Mouse (Mus musculus) midbrain, embryonic 13.5 days (tissue): ENCODE measurements around the gene Slc27a1. TPM values are rescaled to one million over a fixed set of nuclear protein-coding genes. Genes with fewer than 3 reads are reported as not detected.

Experiments used
- ATAC-seq: fragments of 200-750 bp; cut with Nextera tagmentation; 2 replicates; pipeline ENCODE4 v1.8.0; 2017; ENCODE audit warnings: mild to moderate bottlenecking, moderate TSS enrichment, moderate library complexity
- H3K27ac ChIP-seq: fragments of 300-500 bp; sonication (generic); 2 replicates; pipeline ENCODE4 v1.5.1; 2015; ENCODE audit warnings: inconsistent platforms, mild to moderate bottlenecking, moderate library complexity
- H3K27me3 ChIP-seq: fragments of 300-500 bp; sonication (generic); 2 replicates; pipeline ENCODE4 v1.6.1; 2015; ENCODE audit warnings: mild to moderate bottlenecking, inconsistent platforms
- H3K36me3 ChIP-seq: fragments of 300-500 bp; sonication (generic); 2 replicates; pipeline ENCODE4 v1.6.1; 2015; ENCODE audit warnings: mild to moderate bottlenecking, inconsistent platforms
- H3K4me1 ChIP-seq: fragments of 300-500 bp; sonication (generic); replicated peaks from 2 replicates; pipeline ENCODE4 v1.6.1; 2015; ENCODE audit warnings: inconsistent platforms
- H3K4me2 ChIP-seq: fragments of 300-500 bp; sonication (generic); replicated peaks from 2 replicates; pipeline ENCODE4 v1.6.1; 2015; ENCODE audit warnings: moderate library complexity, mild to moderate bottlenecking, inconsistent platforms
- H3K4me3 ChIP-seq: fragments of 300-500 bp; sonication (generic); replicated peaks from 2 replicates; pipeline ENCODE4 v1.5.1; 2015; ENCODE audit warnings: mild to moderate bottlenecking, inconsistent platforms
- H3K9ac ChIP-seq: fragments of 300-500 bp; sonication (generic); replicated peaks from 2 replicates; pipeline ENCODE4 v1.6.1; 2015; ENCODE audit warnings: mild to moderate bottlenecking, inconsistent platforms
- H3K9me3 ChIP-seq: fragments of 300-500 bp; sonication (generic); 2 replicates; pipeline ENCODE4 v1.6.1; 2016; ENCODE audit warnings: mild to moderate bottlenecking, inconsistent platforms
- WGBS: fragments of 180-500 bp; shearing (Covaris S2); methylation state at CpG from one replicate; pipeline ENCODE4 v1.1.7; 2015; 5-methylcytosine and 5-hydroxymethylcytosine counted together
- polyA plus RNA-seq: library from polyadenylated mRNA; unstranded; fragments of >200 nt; fragmentation: Nextera tagmentation; extraction: Ambion mirVana; gene quantifications from 2 replicates; pipeline ENCODE4 v1.2.1, GENCODE M21; 2015

Slc27a1 gene
- polyA plus RNA-seq, 1 experiment from 2014 or later = 58.7 TPM

DNA sequence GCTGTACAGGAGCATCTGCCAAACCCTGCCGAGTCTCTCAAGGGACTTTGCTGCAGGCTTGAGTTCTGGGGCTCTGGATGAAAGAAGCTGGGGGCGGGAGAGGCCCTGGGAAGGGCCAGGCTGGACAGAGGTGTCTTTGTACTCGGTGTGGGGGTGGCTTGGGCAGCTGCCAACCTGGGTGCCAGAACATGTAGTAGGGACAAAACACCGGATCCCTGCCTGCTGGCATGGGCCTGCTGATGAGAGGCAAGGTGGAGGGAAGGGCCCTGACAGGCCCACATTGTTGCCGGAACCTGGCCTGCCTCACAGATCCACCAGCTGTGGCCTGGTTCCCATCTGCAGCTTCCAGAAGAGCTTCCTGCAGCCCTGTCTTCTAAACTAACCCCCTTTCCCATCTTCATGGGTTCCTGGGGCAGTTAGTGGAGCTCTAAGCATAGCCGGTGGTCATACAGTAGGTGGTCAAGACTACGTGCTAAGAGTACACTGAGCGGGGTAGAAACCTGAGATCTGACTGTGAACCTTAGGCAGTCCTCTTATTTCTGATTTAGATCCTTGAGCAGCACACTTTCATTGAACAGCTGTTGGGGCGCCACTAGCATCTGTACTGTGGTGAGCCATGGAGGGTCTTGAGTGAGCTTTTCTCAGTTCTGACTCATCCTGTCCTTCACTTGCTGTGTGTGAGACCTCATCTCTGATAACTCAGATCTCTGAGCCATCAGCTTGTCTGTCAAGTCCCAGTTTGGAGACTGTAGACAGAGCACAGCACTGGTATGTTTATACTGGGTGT lies 4.4 kb downstream of the Slc27a1 start:
- peak overlapping the region; percentile 60 for H3K27ac ChIP-seq
- peak overlapping the region; percentile 82 for H3K4me2 ChIP-seq
- peaks cover 10% of the 10 kb centered on the region; the same call in 1 of the 2 replicates for H3K27me3 ChIP-seq
- no peaks in the 10 kb centered on the region for H3K9me3 ChIP-seq
- no peak overlapping the region for H3K4me3 ChIP-seq
- 76% methylated on average over 9 of the region's 9 CpGs for WGBS
- no peak for ATAC-seq
- H3K36me3 ChIP-seq = no peaks in the 10 kb centered on the region
- H3K9ac ChIP-seq = peak overlapping the region; percentile 25
- peaks cover 43% of the 10 kb centered on the region for H3K4me1 ChIP-seq

DNA sequence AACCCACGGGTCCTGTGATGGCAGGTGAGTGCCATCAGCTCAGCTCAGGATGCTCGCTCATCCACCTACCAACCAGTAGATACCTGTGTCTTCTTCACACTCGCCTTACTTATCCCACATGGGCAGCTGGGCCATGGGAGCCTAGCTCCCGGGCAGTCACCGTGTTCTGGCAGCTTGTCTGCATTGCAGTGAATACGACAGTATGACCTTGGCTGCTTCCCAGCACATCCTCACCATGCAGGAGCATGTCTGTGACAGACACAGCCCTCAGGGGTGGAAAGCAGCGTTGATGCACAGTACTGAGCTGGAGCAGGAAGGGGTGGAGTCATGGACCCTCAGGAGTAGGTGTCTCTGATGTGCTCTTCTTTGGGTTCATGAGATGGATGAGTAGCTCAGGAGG lies 5.7 kb downstream of the Slc27a1 start:
- 84% methylated on average over 7 of the region's 7 CpGs for WGBS
- no peak overlapping the region for H3K27ac ChIP-seq
- no peak for ATAC-seq

DNA sequence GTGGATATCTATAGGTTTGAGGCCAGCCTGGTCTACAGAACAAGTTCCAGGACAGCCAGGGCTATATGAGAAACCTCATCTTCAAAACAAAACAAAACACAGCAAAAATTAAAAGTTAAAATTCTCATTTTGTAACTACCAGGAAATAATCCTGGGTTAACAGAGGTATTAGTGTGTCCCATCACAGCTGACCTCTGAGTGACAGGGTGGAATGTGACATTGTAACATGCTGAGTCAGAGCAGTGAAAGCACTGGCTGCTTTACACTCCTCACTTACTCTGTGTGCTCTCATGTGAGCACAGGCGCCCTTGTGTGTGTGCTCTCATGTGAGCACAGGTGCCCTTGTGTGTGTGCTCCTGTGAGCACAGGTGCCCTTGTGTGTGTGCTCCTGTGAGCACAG lies 6.3 kb downstream of the Slc27a1 start:
- 67% methylated on average over 1 of the region's 1 CpGs for WGBS
- Histone ChIP-seq H3K9me3 (no peaks in the 10 kb centered on the region), H3K4me3 (no peak overlapping the region), H3K27ac (no peak overlapping the region), H3K36me3 (peaks cover 6% of the 10 kb centered on the region; the same call in 1 of the 2 replicates), H3K4me2 (no peak overlapping the region), H3K9ac (no peak overlapping the region), H3K27me3 (no peaks in the 10 kb centered on the region), H3K4me1 (peaks cover 41% of the 10 kb centered on the region)
- ATAC-seq = no peak

More for the DNA sequence above, 5.7 kb downstream of the Slc27a1 start:
- H3K4me2 ChIP-seq = no peak overlapping the region
- H3K36me3 ChIP-seq = peaks cover 2% of the 10 kb centered on the region; the same call in 1 of the 2 replicates
- H3K9me3 ChIP-seq = no peaks in the 10 kb centered on the region
- H3K9ac ChIP-seq = 0 out of 2 replicates have a peak overlapping the region, but pooled peaks have one; percentile 8
- no peaks in the 10 kb centered on the region for H3K27me3 ChIP-seq
- H3K4me3 ChIP-seq = no peak overlapping the region
- H3K4me1 ChIP-seq = peaks cover 36% of the 10 kb centered on the region

DNA sequence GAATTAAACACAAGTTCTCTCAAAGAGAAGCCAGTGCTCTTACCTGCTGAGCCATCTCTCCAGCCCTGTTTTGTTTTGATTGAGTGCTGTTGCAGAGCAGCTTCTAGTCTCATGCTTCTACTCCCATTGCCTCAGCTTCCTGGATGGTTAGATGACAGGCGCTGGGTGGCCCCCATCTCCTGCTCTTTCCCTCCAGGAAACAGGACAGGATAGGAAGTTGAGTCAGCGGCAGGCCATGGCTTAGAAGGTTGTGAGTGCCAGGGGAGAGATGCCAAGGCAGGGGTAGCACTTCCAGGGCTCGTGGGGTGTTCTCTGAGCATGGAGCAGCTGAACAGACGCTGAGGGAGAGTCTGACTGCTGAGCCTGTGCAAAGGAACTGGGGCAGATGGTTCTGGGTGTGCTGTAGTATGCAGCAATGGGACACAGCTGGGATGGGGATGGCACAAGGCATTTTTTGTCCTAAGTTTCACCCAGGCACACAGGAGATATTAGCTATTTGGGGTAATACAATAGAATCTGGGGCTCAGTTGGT lies 9.2 kb downstream of the Slc27a1 start:
- WGBS = 85% methylated on average over 4 of the region's 4 CpGs
- no peaks in the 10 kb centered on the region for H3K9me3 ChIP-seq
- H3K4me3 ChIP-seq = no peak overlapping the region
- H3K36me3 ChIP-seq = peaks cover 29% of the 10 kb centered on the region
- no peaks in the 10 kb centered on the region for H3K27me3 ChIP-seq
- no peak overlapping the region for H3K9ac ChIP-seq
- H3K4me1 ChIP-seq = peaks cover 24% of the 10 kb centered on the region
- H3K27ac ChIP-seq = no peak overlapping the region; the same call in 1 of the 2 replicates
- no peak for ATAC-seq
- H3K4me2 ChIP-seq = no peak overlapping the region

DNA sequence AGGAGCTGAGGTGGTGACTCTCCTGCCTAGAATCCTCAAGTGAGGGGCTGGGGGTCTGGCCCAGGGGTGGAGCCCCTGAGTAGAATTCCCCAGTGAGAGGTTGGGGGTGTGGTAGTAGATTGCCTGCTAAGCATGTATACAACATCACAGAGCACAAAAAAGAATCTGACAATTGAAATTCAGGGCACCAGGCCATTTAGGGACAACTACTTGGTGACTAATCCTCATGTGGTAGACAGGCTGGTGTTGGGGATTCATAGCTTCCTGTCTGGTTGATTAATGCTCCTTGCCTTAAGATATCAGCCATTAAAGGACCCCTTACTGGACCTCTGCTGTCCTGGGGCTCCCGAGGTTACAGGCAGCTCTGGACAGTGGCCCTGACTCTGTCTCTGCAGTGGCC lies 10.3 kb downstream of the Slc27a1 start:
- no peaks in the 10 kb centered on the region for H3K9me3 ChIP-seq
- no peak overlapping the region for H3K9ac ChIP-seq
- no peak overlapping the region for H3K4me3 ChIP-seq
- H3K27ac ChIP-seq = no peak overlapping the region
- peaks cover 19% of the 10 kb centered on the region for H3K4me1 ChIP-seq
- 87% methylated on average over 1 of the region's 1 CpGs for WGBS
- ATAC-seq = no peak
- no peaks in the 10 kb centered on the region for H3K27me3 ChIP-seq
- H3K36me3 ChIP-seq = peaks cover 33% of the 10 kb centered on the region
- H3K4me2 ChIP-seq = no peak overlapping the region

DNA sequence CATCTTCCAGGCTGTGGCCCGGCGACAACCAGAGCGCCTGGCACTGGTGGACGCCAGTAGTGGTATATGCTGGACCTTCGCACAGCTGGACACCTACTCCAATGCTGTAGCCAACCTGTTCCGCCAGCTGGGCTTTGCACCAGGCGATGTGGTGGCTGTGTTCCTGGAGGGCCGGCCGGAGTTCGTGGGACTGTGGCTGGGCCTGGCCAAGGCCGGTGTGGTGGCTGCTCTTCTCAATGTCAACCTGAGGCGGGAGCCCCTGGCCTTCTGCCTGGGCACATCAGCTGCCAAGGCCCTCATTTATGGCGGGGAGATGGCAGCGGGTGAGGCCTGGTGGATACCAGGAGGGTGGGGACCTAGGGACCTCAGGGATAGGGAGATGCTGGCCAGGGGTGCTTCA lies 10.8 kb downstream of the Slc27a1 start:
- ATAC-seq = 0 out of 2 replicates have a peak, but pooled peaks have one; percentile 8
- 89% methylated on average over 14 of the region's 14 CpGs for WGBS
- Histone ChIP-seq H3K9me3 (no peaks in the 10 kb centered on the region), H3K27me3 (no peaks in the 10 kb centered on the region), H3K36me3 (peaks cover 37% of the 10 kb centered on the region), H3K4me1 (peaks cover 16% of the 10 kb centered on the region), H3K9ac (no peak overlapping the region), H3K4me2 (no peak overlapping the region), H3K4me3 (no peak overlapping the region), H3K27ac (0 out of 2 replicates have a peak overlapping the region, but pooled peaks have one; percentile 5)

DNA sequence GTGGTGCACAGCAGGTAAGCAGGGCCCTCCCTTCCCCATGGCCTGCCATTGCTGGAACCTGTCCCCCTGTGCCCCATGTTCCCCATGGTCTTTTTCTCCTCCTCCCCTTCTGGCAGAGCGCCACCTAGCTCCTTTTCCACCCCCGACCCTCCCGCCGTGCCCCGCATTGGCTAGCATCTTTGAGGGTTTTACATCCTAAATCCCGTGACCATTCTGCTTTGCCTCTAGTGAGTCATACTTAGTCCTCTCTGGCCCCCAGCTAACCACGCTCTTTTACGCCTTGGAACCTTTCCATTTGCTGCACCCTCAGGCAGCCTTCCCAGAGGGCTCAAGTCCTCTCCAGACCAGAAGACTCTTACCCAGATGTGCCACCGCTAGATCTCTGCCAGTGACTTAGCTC lies 11.5 kb downstream of the Slc27a1 start:
- Histone ChIP-seq H3K36me3 (peaks cover 44% of the 10 kb centered on the region), H3K4me2 (no peak overlapping the region), H3K4me3 (no peak overlapping the region), H3K4me1 (peaks cover 16% of the 10 kb centered on the region), H3K9ac (no peak overlapping the region), H3K9me3 (no peaks in the 10 kb centered on the region), H3K27ac (no peak overlapping the region), H3K27me3 (no peaks in the 10 kb centered on the region)
- peak; percentile 38 for ATAC-seq
- 26% methylated on average over 9 of the region's 9 CpGs for WGBS

DNA sequence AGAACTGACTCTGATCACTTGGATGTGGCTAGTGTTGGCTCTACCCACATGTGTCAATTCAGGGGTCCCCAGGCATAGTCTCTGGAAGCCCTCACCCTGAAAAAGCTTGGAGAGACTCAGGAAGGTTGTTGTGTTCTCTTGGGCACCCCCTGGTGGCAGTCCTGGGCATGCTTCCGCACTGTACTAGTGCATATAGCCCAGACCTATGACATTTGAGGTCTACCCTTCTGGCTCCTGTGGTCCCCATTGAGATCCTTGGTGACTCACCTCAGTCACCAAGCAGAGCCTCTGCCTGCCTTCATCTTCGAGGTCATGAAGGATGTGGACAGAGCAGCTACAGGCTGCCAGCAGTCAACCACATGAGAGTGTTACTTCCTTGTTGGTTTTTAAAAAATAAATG lies 18.2 kb downstream of the Slc27a1 start:
- no peaks in the 10 kb centered on the region for H3K27me3 ChIP-seq
- H3K4me1 ChIP-seq = peaks cover 13% of the 10 kb centered on the region
- no peak overlapping the region for H3K9ac ChIP-seq
- no peak overlapping the region for H3K4me2 ChIP-seq
- H3K9me3 ChIP-seq = no peaks in the 10 kb centered on the region
- ATAC-seq = no peak
- no peak overlapping the region for H3K4me3 ChIP-seq
- 71% methylated on average over 2 of the region's 2 CpGs for WGBS
- H3K27ac ChIP-seq = no peak overlapping the region
- H3K36me3 ChIP-seq = peaks cover 48% of the 10 kb centered on the region

DNA sequence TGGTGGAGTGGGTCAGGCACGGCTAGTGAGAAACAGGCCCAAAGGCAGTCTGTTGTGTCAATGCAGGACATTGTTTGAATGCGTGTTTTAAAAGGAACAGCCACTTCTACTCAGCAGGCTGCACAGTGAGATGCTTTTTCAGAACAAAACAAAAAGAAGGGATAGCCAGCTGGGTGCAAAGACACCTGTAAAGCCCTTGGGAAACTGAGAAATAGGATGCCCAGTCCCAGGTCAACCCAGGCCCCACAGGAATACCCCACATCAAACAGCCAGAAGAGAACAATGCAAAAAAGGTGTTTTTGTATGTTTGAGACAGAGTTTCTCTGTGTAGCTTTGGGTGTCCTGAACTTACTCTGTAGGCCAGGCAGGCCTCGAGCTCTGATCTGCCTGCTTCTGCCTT lies 20.1 kb downstream of the Slc27a1 start:
- ATAC-seq = no peak
- H3K4me1 ChIP-seq = peaks cover 26% of the 10 kb centered on the region
- H3K36me3 ChIP-seq = peaks cover 41% of the 10 kb centered on the region
- H3K9ac ChIP-seq = no peak overlapping the region
- no peak overlapping the region for H3K4me2 ChIP-seq
- no peak overlapping the region for H3K4me3 ChIP-seq
- H3K27ac ChIP-seq = no peak overlapping the region
- H3K27me3 ChIP-seq = no peaks in the 10 kb centered on the region
- no peaks in the 10 kb centered on the region for H3K9me3 ChIP-seq
- WGBS = 69% methylated on average over 3 of the region's 3 CpGs

DNA sequence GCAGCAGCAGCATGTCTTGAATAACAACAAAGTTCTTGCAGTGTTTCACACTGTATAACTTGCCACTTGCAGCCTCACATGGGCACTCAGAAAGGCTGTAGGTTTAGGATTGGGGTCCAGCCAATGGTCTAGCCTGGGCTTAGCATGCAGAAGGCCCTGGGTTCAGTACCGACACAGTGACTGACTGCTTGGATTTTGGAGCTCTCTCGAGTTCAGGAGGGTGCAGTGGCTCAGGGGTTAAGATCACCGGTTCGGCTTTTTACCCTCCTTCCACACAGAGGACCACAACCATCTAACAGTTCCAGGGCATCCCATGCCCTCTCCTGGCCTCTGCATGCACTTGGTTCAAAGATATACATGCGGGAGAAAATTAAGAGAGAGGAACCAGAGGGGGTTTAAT lies 22.3 kb downstream of the Slc27a1 start:
- ATAC-seq = no peak
- Histone ChIP-seq H3K9me3 (no peaks in the 10 kb centered on the region), H3K27me3 (no peaks in the 10 kb centered on the region), H3K4me2 (peak overlapping the region; percentile 94), H3K36me3 (peaks cover 23% of the 10 kb centered on the region), H3K4me1 (peaks cover 36% of the 10 kb centered on the region), H3K4me3 (peak overlapping the region; percentile 75), H3K9ac (peak overlapping the region; percentile 96), H3K27ac (peak overlapping the region; percentile 98)
- 23% methylated on average over 5 of the region's 5 CpGs for WGBS

DNA sequence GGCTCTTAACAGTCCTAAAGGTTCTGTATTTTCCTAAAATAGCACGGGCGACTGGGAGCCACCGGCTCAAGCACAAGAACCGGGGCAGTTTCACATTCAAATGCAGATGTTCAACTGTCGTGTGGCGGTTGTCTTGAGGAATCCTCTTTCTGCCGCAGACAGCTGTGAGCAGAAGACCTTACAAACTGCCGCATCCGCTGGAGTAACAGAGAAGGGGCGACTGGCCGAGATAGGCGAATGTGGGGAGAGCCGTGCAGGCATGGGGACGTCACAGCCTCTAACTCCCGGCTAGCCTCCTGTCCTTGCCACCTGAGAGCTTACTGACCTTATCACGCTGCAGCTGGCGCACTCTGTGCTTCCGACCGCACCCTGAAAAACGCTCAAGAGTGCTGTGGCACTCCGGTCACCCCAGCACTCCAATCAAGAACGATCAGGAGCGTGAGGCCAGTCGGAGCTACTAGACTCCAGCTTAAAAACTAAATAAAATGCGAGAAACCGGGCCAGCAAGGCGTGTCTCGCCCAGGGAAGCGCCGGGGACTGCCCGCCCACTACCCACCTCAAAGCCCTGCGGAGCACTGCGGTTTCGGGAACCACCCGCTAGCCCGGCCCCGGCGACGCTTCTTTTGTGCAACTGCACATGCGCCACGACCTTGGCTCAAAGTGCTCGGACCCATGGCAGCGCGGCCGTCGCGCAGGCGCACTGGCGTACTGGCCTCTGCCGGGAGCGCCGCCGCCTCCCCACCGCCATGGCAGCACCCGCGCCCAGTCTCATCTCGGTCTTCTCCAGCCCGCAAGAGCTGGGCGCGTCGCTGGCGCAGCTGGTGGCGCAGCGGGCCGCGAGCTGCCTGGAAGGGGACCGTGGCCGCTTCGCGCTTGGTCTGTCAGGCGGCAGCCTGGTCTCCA lies 23.0 kb downstream of the Slc27a1 start, which contains the start of gene Pgls:
Gene Pgls, plus strand, starts transcription at position 706 of the 903 bp plus-strand sequence.
- H3K4me1 ChIP-seq = peaks cover 41% of the 10 kb centered on the region
- peak; percentile 90 for ATAC-seq
- H3K9me3 ChIP-seq = no peaks in the 10 kb centered on the region
- H3K9ac ChIP-seq = peak within 1 kb of the TSS; percentile 96
- H3K27ac ChIP-seq = peak within 1 kb of the TSS; percentile 98
- H3K27me3 ChIP-seq = no peaks in the 10 kb centered on the region
- peak within 1 kb of the TSS; percentile 75 for H3K4me3 ChIP-seq
- under 1% methylated on average over 66 of the region's 71 CpGs for WGBS
- peaks cover 17% of the 10 kb centered on the region for H3K36me3 ChIP-seq
- H3K4me2 ChIP-seq = peak within 1 kb of the TSS; percentile 94
